Mouse (Mus musculus): ENCODE measurements around the gene Irf9. TPM values are rescaled to one million over a fixed set of nuclear protein-coding genes. Genes with fewer than 3 reads are reported as not detected.

Irf9 gene
- total and polyA plus RNA-seq, 3 experiments: 8.5 to 14.8 TPM; not detected in 1

DNA sequence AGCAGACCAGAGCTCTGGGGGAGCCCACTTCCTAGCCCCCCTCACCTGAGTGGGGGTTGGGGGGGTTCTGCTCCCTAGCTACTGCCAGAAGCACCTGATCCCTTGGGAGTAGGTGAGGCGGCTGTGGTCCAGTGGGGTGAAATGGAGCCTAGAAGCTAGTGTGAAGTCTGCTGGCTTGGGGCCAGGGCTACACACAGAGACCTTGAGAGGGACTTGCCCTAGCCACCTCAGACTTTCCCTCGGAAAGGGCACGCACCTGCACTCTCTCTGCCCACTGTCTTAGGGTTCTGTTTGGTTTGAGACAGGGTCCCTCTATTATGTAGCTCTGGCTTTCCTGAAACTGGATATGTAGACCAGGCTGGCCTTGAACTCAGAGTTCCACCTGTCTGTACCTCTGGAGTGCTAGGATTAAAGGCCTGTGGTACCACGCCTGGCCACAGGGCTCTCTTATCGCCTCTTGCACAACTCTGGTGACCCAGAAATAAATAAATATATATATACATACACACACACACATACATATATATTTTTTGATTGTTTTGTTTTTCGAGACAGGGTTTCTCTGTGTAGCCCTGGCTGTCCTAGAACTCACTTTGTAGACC lies 24.6 kb upstream of the Irf9 start:
- TF ChIP-seq NRF1 (IDR thresholded peaks at IDR 0.05; ENCODE audit: insufficient read depth, low read depth, low read length, poor library complexity, severe bottlenecking) (no peak), ZNF384 (IDR thresholded peaks at IDR 0.05; ENCODE audit: low read depth, low read length) (no peak), BHLHE40 (IDR thresholded peaks at IDR 0.05; ENCODE audit: borderline replicate concordance, low read depth, low read length) (no peak), EP300 (IDR thresholded peaks at IDR 0.05; ENCODE audit: low read depth in 1 of 2, low read length in 2 of 2) (no peak), MEF2A (IDR thresholded peaks at IDR 0.05; ENCODE audit: extremely low read depth, insufficient replicate concordance, low read depth, low read length, poor library complexity, severe bottlenecking) (no peak), GATA1 (IDR thresholded peaks at IDR 0.05; ENCODE audit: low read depth, low read length) (0 out of 2 replicates have a peak, but pooled peaks have one; percentile 15), CTCF (IDR thresholded peaks at IDR 0.05 in 2 of 3, conservative IDR thresholded peaks at IDR 0.05 in 1 of 3; ENCODE audit: control insufficient read depth in 1 of 3, insufficient read depth in 1 of 3, low read depth in 2 of 3, low read length in 3 of 3, poor library complexity in 1 of 3, severe bottlenecking in 1 of 3) (peak in 1 of 3 experiments; percentile 12; a peak in 2 of 6 replicates), SMC3 (IDR thresholded peaks at IDR 0.05; ENCODE audit: low read depth, low read length) (no peak), RAD21 (IDR thresholded peaks at IDR 0.05; ENCODE audit: low read depth, low read length) (no peak), KAT2A (conservative IDR thresholded peaks at IDR 0.05; ENCODE audit: low read depth, low read length) (no peak), MAFK (IDR thresholded peaks at IDR 0.05; ENCODE audit: borderline replicate concordance, low read depth, low read length) (no peak), ZKSCAN1 (IDR thresholded peaks at IDR 0.05; ENCODE audit: low read depth, low read length) (no peak), JUND (IDR thresholded peaks at IDR 0.05; ENCODE audit: low read depth, low read length) (no peak), MYC (IDR thresholded peaks at IDR 0.05; ENCODE audit: low read depth, low read length) (no peak), NELFE (IDR thresholded peaks at IDR 0.05; ENCODE audit: low read depth, low read length) (no peak), ELF1 (IDR thresholded peaks at IDR 0.05; ENCODE audit: low read depth, low read length) (no peak), SIN3A (IDR thresholded peaks at IDR 0.05; ENCODE audit: low read length) (peak; percentile 40; the same call in 1 of the 2 replicates), CHD1 (IDR thresholded peaks at IDR 0.05; ENCODE audit: low read depth, low read length) (no peak), TAL1 (IDR thresholded peaks at IDR 0.05; ENCODE audit: low read length) (0 out of 2 replicates have a peak, but pooled peaks have one; percentile 17), ZMIZ1 (IDR thresholded peaks at IDR 0.05; ENCODE audit: low read depth, low read length) (no peak), MAX (IDR thresholded peaks at IDR 0.05; ENCODE audit: low read length) (no peak), RCOR1 (IDR thresholded peaks at IDR 0.05; ENCODE audit: low read depth, low read length) (no peak), USF1 (IDR thresholded peaks at IDR 0.05; ENCODE audit: low read depth, low read length) (no peak), GABPA (IDR thresholded peaks at IDR 0.05; ENCODE audit: low read depth, low read length) (no peak), E2F4 (IDR thresholded peaks at IDR 0.05; ENCODE audit: borderline replicate concordance, low read depth, low read length) (no peak), POLR2AphosphoS5 (IDR thresholded peaks at IDR 0.05; ENCODE audit: borderline replicate concordance, low read depth, low read length) (no peak), ZC3H11A (IDR thresholded peaks at IDR 0.05; ENCODE audit: low read depth, low read length) (no peak), UBTF (IDR thresholded peaks at IDR 0.05; ENCODE audit: borderline replicate concordance, insufficient read depth, low read depth, low read length) (no peak), POLR2AphosphoS2 (IDR thresholded peaks at IDR 0.05; ENCODE audit: low read length) (no peak), POLR2A (IDR thresholded peaks at IDR 0.05; ENCODE audit: control insufficient read depth in 1 of 2, insufficient read depth in 1 of 2, low read depth in 1 of 2, low read length in 2 of 2, poor library complexity in 1 of 2) (no peak), USF2 (IDR thresholded peaks at IDR 0.05; ENCODE audit: borderline replicate concordance in 1 of 2, insufficient read depth in 1 of 2, low read depth in 1 of 2, low read length in 2 of 2) (no peak), CHD2 (IDR thresholded peaks at IDR 0.05; ENCODE audit: low read length) (no peak), TBP (IDR thresholded peaks at IDR 0.05; ENCODE audit: low read depth, low read length) (no peak), MAZ (IDR thresholded peaks at IDR 0.05; ENCODE audit: low read depth, low read length) (no peak), MYB (IDR thresholded peaks at IDR 0.05; ENCODE audit: low read depth, low read length) (no peak), TCF12 (IDR thresholded peaks at IDR 0.05; ENCODE audit: low read depth, low read length) (peak; percentile 21; the same call in 1 of the 2 replicates)
- peaks cover 0 to 12% of the 10 kb centered on the region in 2 experiments; a peak in 2 of 4 replicates for H3K36me3 ChIP-seq (ENCODE audit: control insufficient read depth in 1 of 2, insufficient read depth in 2 of 2, low read length in 2 of 2)
- peak; percentile 77 for DNase-seq (ENCODE audit: low read depth, low spot score)
- peak overlapping the region; percentile 48 for H3K27ac ChIP-seq (ENCODE audit: control insufficient read depth, low read depth, low read length)
- H3K27me3 ChIP-seq (ENCODE audit: control insufficient read depth in 1 of 2, insufficient read depth in 2 of 2, low read length in 2 of 2): no peaks in the 10 kb centered on the region
- H3K4me1 ChIP-seq (ENCODE audit: control insufficient read depth in 1 of 2, insufficient read depth in 2 of 2, low read length in 2 of 2): peaks cover 3 to 18% of the 10 kb centered on the region in 2 experiments
- no peaks in the 10 kb centered on the region for H3K9me3 ChIP-seq (replicated peaks; ENCODE audit: insufficient read depth, low read length)
- peaks cover 6% of the 10 kb centered on the region for H3K79me2 ChIP-seq (ENCODE audit: control insufficient read depth, insufficient read depth, low read length, poor library complexity)
- H3K9ac ChIP-seq (ENCODE audit: control insufficient read depth, low read depth, low read length, poor library complexity, severe bottlenecking): peak overlapping the region; percentile 93
- H3K4me3 ChIP-seq (ENCODE audit: control insufficient read depth in 1 of 2, insufficient read depth in 1 of 2, low read depth in 2 of 2, low read length in 2 of 2): peak overlapping the region; percentile 88 to 93

All from MEL (cell line).